Mouse (Mus musculus): ENCODE measurements at regions not wholly inside any gene's neighbourhood (a gene's known extent, or its start where the extent isn't known, plus 50 kb on each side); places are given as distances from the start of the nearest gene placed in this dataset.

DNA sequence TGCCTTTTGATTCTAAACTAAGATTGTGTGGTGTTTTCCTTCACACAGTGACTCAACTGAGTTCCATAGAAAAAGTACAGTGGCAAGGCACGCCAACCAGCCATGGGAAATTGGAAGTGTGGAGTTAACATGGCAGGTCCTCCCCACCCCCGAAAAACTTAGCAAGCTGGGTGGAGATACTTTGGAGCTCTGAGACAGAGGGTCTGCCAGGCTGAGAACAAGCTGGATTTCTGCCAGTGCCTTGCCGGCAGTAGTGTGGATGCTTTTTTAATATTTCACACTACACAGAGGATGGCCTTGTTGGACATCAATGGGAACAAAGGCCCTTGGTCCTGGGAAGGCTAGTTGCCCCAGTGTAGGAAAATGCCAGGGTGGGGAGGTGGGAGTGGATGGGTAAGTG, 269.0 kb upstream of the Klhl1 start:
- no peak for TF ChIP-seq CTCF (IDR thresholded peaks at IDR 0.05; ENCODE audit: low read depth)
- TF ChIP-seq EP300 (optimal IDR thresholded peaks at IDR 0.05) = no peak
